Mouse (Mus musculus) liver, postnatal 0 days (tissue): ENCODE results near the gene Ggn.

ENCODE experiments used
- CTCF ChIP-seq: sonication (generic); IDR thresholded peaks from 2 replicates; pipeline ENCODE4 v1.5.1; 2016; ENCODE audit warnings: antibody characterized with exemption, low read depth
- EP300 ChIP-seq: IDR thresholded peaks from 2 replicates; pipeline ENCODE4 v1.6.1; 2016; ENCODE audit warnings: antibody characterized with exemption, low read depth, mild to moderate bottlenecking

- TF ChIP-seq CTCF = no peak
- no peak for TF ChIP-seq EP300
Measured at GRCm38 (mm10) chr7:29211415-29212198, 41.6 kb downstream of the Ggn start.
